Mouse (Mus musculus): ENCODE data around the gene Olfr902. TPM values are rescaled to one million over a fixed set of nuclear protein-coding genes. Genes with fewer than 3 reads are reported as not detected.

The Olfr902 gene
- polyA plus RNA-seq (2014; fragmentation: Illumina TruSeq; extraction: RNeasy Lipid Tissue Mini Kit (QIAGEN cat#74804); ENCODE audit: low read depth, low replicate concordance): not detected

DNA sequence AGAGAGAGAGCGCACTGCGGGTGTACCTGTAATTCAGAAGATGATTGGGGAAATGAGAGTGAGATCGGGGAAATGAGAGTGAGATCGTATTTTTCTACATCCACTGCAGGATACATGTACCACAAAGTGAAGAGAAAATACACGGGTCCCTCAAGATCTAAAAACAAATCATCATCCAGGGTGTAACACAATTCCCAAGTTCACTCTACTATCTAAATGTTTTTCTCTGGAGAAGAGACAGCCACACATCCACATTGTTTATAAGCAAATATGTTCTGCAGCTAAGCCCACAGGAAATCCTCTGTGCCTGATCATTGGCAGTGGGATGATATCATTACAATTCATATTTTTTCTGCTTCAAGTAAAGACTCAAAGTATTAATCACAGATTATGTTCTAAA lies at the start of gene Olfr902:
Gene Olfr902, plus strand, starts transcription at position 301 of the 400 bp plus-strand sequence.

DNA sequence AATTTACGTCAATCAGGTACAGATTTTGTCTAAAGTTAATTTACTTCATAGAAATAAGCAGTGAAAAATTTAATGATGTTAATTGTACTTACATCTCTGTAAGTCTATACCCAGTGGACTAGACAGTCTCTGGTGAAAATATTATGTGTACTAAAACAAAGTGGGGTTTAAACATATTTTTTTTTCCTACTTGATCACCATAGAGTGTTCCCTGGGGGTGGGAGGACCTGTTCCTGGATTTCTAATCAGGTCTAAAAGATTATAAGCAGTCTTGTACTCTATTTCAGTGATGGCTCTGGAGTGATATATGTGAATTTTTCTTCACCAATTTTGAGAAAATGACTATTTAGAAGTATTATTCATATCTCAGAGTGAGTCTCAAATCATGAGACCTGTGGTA lies 46.1 kb upstream of the Olfr902 start, which contains the start of gene Olfr147:
Gene Olfr147, plus strand, starts transcription at position 301 of the 400 bp plus-strand sequence.

DNA sequence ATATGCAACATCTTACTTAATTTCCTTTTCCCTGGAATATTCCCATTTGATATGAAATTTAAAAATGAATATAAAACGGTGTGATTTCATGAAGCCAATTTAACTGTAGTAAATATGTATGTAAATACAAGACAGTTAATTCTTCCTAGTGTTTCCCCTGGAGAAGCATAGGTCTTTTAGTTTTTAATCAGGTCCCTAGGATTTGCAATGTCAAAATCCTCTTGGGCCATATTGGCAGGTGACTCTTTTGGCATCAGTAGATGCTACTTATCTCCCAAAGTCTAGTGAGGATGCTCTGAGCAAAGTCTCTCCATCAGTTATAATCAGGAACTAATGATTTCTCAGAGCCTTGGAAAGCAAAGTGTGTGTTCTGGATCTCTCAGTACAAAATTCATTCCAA lies 18.3 kb upstream of the Olfr902 start, which contains the start of gene Olfr901:
Gene Olfr901, plus strand, starts transcription at position 301 of the 400 bp plus-strand sequence.

DNA sequence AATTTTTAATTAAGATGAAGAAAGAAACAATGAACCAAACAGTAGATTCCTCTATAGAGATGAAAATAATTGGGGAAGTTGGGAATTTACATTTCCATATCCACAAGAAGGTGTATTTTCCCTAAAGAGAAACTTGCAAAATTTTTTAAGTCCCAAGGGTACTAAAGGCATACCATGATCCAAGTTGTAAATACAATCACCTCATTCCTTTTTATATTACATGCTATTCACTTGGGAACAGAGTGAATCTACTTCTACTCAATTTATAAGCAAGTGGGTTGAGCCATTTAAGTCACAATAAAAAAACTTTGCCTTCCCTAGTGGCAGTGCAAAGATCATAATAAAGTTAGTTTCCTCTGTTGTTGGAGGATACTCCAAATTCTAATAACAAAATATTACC lies 15.4 kb downstream of the Olfr902 start, which contains the start of gene Olfr904:
Gene Olfr904, plus strand, starts transcription at position 301 of the 400 bp plus-strand sequence.

DNA sequence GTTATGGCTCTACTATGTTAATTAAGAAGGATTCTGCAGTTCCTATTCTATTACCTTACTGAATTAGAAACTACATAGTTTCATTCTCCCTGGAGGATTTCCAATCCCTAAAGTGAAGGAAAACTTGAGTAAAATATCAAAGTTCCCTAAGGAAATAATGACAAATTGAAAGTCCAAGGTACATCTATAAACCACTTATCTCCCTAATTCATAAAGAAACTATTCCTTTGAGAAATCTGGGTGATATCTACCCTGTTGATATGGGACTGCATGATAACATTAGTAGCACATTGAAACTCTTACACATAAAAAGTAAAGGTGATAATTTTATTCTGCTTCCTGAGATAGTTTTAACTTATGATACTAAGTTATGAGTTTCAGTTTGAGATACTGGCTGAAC lies 23.4 kb downstream of the Olfr902 start, which contains the start of gene Olfr905:
Gene Olfr905, plus strand, starts transcription at position 301 of the 400 bp plus-strand sequence.

DNA sequence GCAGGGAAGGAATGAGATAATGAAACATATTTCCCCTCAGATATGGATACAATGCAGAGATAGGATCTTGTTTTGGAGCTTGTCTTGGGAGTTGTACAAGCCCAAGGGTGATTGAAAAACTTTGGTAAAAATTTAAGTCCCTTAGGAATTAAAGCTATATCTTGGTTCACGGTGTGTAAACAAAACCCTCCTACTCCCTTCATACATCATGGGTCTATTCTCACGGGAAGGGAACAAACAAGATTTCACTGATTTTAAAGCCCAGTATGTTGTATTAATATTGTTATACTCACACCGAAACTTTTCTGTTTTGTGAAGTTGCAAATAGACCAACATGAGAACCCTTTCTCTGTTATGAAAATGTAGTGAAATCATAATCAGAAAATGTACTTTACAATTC lies 39.3 kb downstream of the Olfr902 start, which contains the start of gene Olfr906:
Gene Olfr906, plus strand, starts transcription at position 301 of the 400 bp plus-strand sequence.

DNA sequence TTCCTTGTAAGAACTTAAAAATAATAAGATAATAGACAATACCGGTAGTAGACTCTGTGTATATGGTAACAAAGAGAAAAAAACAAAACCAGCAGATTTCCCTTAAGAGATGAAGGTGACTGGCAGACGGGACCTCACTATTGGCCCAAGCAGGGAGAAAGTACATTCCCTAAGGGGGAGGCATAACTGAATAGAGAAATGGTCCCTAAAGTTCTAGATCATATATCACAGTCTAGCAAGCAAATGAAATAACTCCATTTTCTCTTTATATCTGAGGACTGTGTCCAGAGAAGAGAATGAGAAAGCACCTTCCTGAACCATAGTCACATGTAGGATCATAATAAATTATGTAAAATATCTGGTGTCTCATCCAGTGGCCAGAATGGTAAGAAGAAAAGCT lies 48.0 kb downstream of the Olfr902 start, which contains the start of gene Olfr907:
Gene Olfr907, plus strand, starts transcription at position 301 of the 400 bp plus-strand sequence.

Other genes starting within 250 kb of the Olfr902 start
- not detected for gene Olfr893, start 239.3 kb upstream of the Olfr902 start, polyA plus RNA-seq (2014; fragmentation: Illumina TruSeq; extraction: RNeasy Lipid Tissue Mini Kit (QIAGEN cat#74804); ENCODE audit: low read depth, low replicate concordance)
- gene Olfr894, start 229.6 kb upstream of the Olfr902 start, polyA plus RNA-seq (2014; fragmentation: Illumina TruSeq; extraction: RNeasy Lipid Tissue Mini Kit (QIAGEN cat#74804); ENCODE audit: low read depth, low replicate concordance): not detected
- not detected for gene Olfr143, start 194.9 kb upstream of the Olfr902 start, polyA plus RNA-seq (2014; fragmentation: Illumina TruSeq; extraction: RNeasy Lipid Tissue Mini Kit (QIAGEN cat#74804); ENCODE audit: low read depth, low replicate concordance)
- not detected for gene Olfr895, start 179.8 kb upstream of the Olfr902 start, polyA plus RNA-seq (2014; fragmentation: Illumina TruSeq; extraction: RNeasy Lipid Tissue Mini Kit (QIAGEN cat#74804); ENCODE audit: low read depth, low replicate concordance)
- gene Olfr896-ps1, start 156.5 kb upstream of the Olfr902 start, polyA plus RNA-seq (2014; fragmentation: Illumina TruSeq; extraction: RNeasy Lipid Tissue Mini Kit (QIAGEN cat#74804); ENCODE audit: low read depth, low replicate concordance): 1.8 TPM
- 0.80 TPM for gene Olfr25, start 118.6 kb upstream of the Olfr902 start, polyA plus RNA-seq (2014; fragmentation: Illumina TruSeq; extraction: RNeasy Lipid Tissue Mini Kit (QIAGEN cat#74804); ENCODE audit: low read depth, low replicate concordance)
- gene Olfr898, start 99.2 kb upstream of the Olfr902 start, polyA plus RNA-seq (2014; fragmentation: Illumina TruSeq; extraction: RNeasy Lipid Tissue Mini Kit (QIAGEN cat#74804); ENCODE audit: low read depth, low replicate concordance): 0.17 TPM
- gene Olfr250, start 80.8 kb upstream of the Olfr902 start, polyA plus RNA-seq (2014; fragmentation: Illumina TruSeq; extraction: RNeasy Lipid Tissue Mini Kit (QIAGEN cat#74804); ENCODE audit: low read depth, low replicate concordance): not detected
- not detected for gene Olfr251, start 70.6 kb upstream of the Olfr902 start, polyA plus RNA-seq (2014; fragmentation: Illumina TruSeq; extraction: RNeasy Lipid Tissue Mini Kit (QIAGEN cat#74804); ENCODE audit: low read depth, low replicate concordance)
- not detected for gene Olfr147, start 46.0 kb upstream of the Olfr902 start, polyA plus RNA-seq (2014; fragmentation: Illumina TruSeq; extraction: RNeasy Lipid Tissue Mini Kit (QIAGEN cat#74804); ENCODE audit: low read depth, low replicate concordance)
- gene Olfr901, start 18.2 kb upstream of the Olfr902 start, polyA plus RNA-seq (2014; fragmentation: Illumina TruSeq; extraction: RNeasy Lipid Tissue Mini Kit (QIAGEN cat#74804); ENCODE audit: low read depth, low replicate concordance): not detected
- gene Olfr904, start 15.5 kb downstream of the Olfr902 start, polyA plus RNA-seq (2014; fragmentation: Illumina TruSeq; extraction: RNeasy Lipid Tissue Mini Kit (QIAGEN cat#74804); ENCODE audit: low read depth, low replicate concordance): not detected
- not detected for gene Olfr905, start 23.5 kb downstream of the Olfr902 start, polyA plus RNA-seq (2014; fragmentation: Illumina TruSeq; extraction: RNeasy Lipid Tissue Mini Kit (QIAGEN cat#74804); ENCODE audit: low read depth, low replicate concordance)
- 0.15 TPM for gene Olfr906, start 39.4 kb downstream of the Olfr902 start, polyA plus RNA-seq (2014; fragmentation: Illumina TruSeq; extraction: RNeasy Lipid Tissue Mini Kit (QIAGEN cat#74804); ENCODE audit: low read depth, low replicate concordance)
- gene Olfr907, start 48.1 kb downstream of the Olfr902 start, polyA plus RNA-seq (2014; fragmentation: Illumina TruSeq; extraction: RNeasy Lipid Tissue Mini Kit (QIAGEN cat#74804); ENCODE audit: low read depth, low replicate concordance): not detected
- gene Olfr911-ps1, start 73.9 kb downstream of the Olfr902 start, polyA plus RNA-seq (2014; fragmentation: Illumina TruSeq; extraction: RNeasy Lipid Tissue Mini Kit (QIAGEN cat#74804); ENCODE audit: low read depth, low replicate concordance): not detected
- not detected for gene Olfr910, start 90.2 kb downstream of the Olfr902 start, polyA plus RNA-seq (2014; fragmentation: Illumina TruSeq; extraction: RNeasy Lipid Tissue Mini Kit (QIAGEN cat#74804); ENCODE audit: low read depth, low replicate concordance)
- not detected for gene Olfr912, start 132.5 kb downstream of the Olfr902 start, polyA plus RNA-seq (2014; fragmentation: Illumina TruSeq; extraction: RNeasy Lipid Tissue Mini Kit (QIAGEN cat#74804); ENCODE audit: low read depth, low replicate concordance)
- gene Olfr913, start 145.1 kb downstream of the Olfr902 start, polyA plus RNA-seq (2014; fragmentation: Illumina TruSeq; extraction: RNeasy Lipid Tissue Mini Kit (QIAGEN cat#74804); ENCODE audit: low read depth, low replicate concordance): not detected
- gene Olfr914, start 157.4 kb downstream of the Olfr902 start, polyA plus RNA-seq (2014; fragmentation: Illumina TruSeq; extraction: RNeasy Lipid Tissue Mini Kit (QIAGEN cat#74804); ENCODE audit: low read depth, low replicate concordance): not detected
- not detected for gene Olfr916, start 212.2 kb downstream of the Olfr902 start, polyA plus RNA-seq (2014; fragmentation: Illumina TruSeq; extraction: RNeasy Lipid Tissue Mini Kit (QIAGEN cat#74804); ENCODE audit: low read depth, low replicate concordance)
- not detected for gene Olfr917, start 218.2 kb downstream of the Olfr902 start, polyA plus RNA-seq (2014; fragmentation: Illumina TruSeq; extraction: RNeasy Lipid Tissue Mini Kit (QIAGEN cat#74804); ENCODE audit: low read depth, low replicate concordance)
- gene Olfr918, start 226.9 kb downstream of the Olfr902 start, polyA plus RNA-seq (2014; fragmentation: Illumina TruSeq; extraction: RNeasy Lipid Tissue Mini Kit (QIAGEN cat#74804); ENCODE audit: low read depth, low replicate concordance): not detected

All from testis, adult 10 weeks (tissue).